ENCODE assay signal across 15 mouse cellular contexts in the genomic region with DNA sequence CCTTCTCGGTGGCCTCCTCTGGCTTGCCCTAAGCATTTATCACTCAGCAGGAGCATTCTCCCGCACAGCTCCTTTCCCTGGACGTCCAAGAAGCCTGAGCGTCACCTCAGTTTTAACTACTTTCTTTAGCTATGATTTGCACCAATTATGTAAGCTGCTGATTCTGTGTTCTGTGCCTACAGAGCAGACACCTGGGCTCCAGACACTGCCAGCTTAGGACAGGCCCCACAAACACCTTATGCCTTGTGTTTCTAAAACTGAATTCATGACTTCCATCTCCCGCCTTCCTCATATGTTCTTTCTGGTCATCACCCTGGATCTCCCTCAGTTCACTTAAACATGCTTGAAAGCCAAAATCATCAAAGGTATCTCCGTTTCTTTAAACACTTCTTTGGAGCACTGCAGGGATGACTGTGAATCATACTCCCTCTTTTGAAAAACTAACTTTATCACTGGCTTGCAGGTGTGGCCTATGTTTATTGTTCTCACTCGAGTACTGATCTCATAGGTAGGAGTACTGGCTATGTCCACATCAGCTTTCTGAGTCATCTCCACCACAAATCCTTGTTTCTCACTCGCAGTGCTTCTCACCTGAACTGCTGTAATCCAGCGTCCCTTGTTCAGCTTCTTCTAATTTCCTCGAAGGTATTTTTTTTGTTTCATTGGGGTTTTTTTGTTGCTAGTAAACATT. TPM values are rescaled to one million over a fixed set of nuclear protein-coding genes. Genes with fewer than 3 reads are reported as not detected.
DNase-seq lines count a peak whose midpoint lies in the region; ATAC-seq and TF ChIP-seq lines count a peak whose summit lies in the region.
"Had no signal": no experiment of that assay in that cellular context is flagged by ENCODE, and none has a peak within 500 bp of the region (broad histone marks: within the 10 kb centered on the region; RNA-seq: fewer than 3 reads in every experiment).

No protein-coding gene starts in this region.

- H3K9ac ChIP-seq in heart, adult 2 months (ENCODE audit: low read depth, low read length), result no peak overlapping the region
- no peak overlapping the region for H3K9ac ChIP-seq in midbrain, embryonic 11.5 days (ENCODE audit: low read length)
- no peak overlapping the region for H3K9ac ChIP-seq in midbrain, embryonic 14.5 days (replicated peaks; ENCODE audit: low read length)
- H3K9ac ChIP-seq in intestine, embryonic 15.5 days, result no peak overlapping the region
- no peak overlapping the region for H3K9ac ChIP-seq in stomach, postnatal 0 days (ENCODE audit: low read length)
- no peak overlapping the region for H3K9ac ChIP-seq in forebrain, embryonic 11.5 days (ENCODE audit: low read length)
- H3K9ac ChIP-seq: hindbrain, embryonic 13.5 days; liver, postnatal 0 days had no signal

- H3K27ac ChIP-seq in heart, adult 2 months, result no peak overlapping the region
- H3K27ac ChIP-seq in midbrain, embryonic 11.5 days (ENCODE audit: low read depth, low read length), result no peak overlapping the region
- no peak overlapping the region for H3K27ac ChIP-seq in midbrain, embryonic 14.5 days (replicated peaks; ENCODE audit: low read depth, low read length)
- 0 out of 2 replicates have a peak overlapping the region, but pooled peaks have one; percentile 27 for H3K27ac ChIP-seq in intestine, embryonic 15.5 days
- peak overlapping the region; percentile 85 for H3K27ac ChIP-seq in stomach, postnatal 0 days (replicated peaks)
- no peak overlapping the region for H3K27ac ChIP-seq in forebrain, embryonic 11.5 days (ENCODE audit: low read depth, low read length)
- H3K27ac ChIP-seq: hindbrain, embryonic 13.5 days; kidney, postnatal 0 days had no signal

- TF ChIP-seq EP300 in heart, adult 2 months (IDR thresholded peaks at IDR 0.05; ENCODE audit: insufficient read depth, low read depth, low read length), result no peak
- no peak for TF ChIP-seq EP300 in stomach, postnatal 0 days (optimal IDR thresholded peaks at IDR 0.05)

- no peak overlapping the region for H3K4me2 ChIP-seq in midbrain, embryonic 11.5 days
- H3K4me2 ChIP-seq in midbrain, embryonic 14.5 days (ENCODE audit: low read length), result no peak overlapping the region
- H3K4me2 ChIP-seq in intestine, embryonic 15.5 days (replicated peaks), result no peak overlapping the region
- H3K4me2 ChIP-seq in stomach, postnatal 0 days (replicated peaks; ENCODE audit: low read depth), result no peak overlapping the region
- no peak overlapping the region for H3K4me2 ChIP-seq in forebrain, embryonic 11.5 days (ENCODE audit: low read depth, low read length, severe bottlenecking)
- H3K4me2 ChIP-seq: hindbrain, embryonic 13.5 days had no signal

- no peak for ATAC-seq in midbrain, embryonic 11.5 days (ENCODE audit: low FRiP score)
- no peak for ATAC-seq in midbrain, embryonic 14.5 days (ENCODE audit: low FRiP score, low TSS enrichment)
- ATAC-seq in intestine, embryonic 15.5 days, result peak; percentile 81
- ATAC-seq in stomach, postnatal 0 days (ENCODE audit: low FRiP score, low TSS enrichment), result peak; percentile 88
- no peak for ATAC-seq in forebrain, embryonic 11.5 days (replicated peaks; ENCODE audit: low FRiP score)
- ATAC-seq: liver, postnatal 0 days had no signal

- no peak overlapping the region for H3K4me3 ChIP-seq in heart, adult 2 months
- no peak overlapping the region for H3K4me3 ChIP-seq in midbrain, embryonic 11.5 days (ENCODE audit: low read depth, low read length)
- H3K4me3 ChIP-seq in midbrain, embryonic 14.5 days (replicated peaks; ENCODE audit: low read depth, low read length), result no peak overlapping the region
- no peak overlapping the region for H3K4me3 ChIP-seq in intestine, embryonic 15.5 days (replicated peaks)
- no peak overlapping the region for H3K4me3 ChIP-seq in stomach, postnatal 0 days (ENCODE audit: low read depth, low read length)
- H3K4me3 ChIP-seq in forebrain, embryonic 11.5 days (ENCODE audit: low read depth, low read length), result no peak overlapping the region
- H3K4me3 ChIP-seq: hindbrain, embryonic 13.5 days had no signal

- no peaks in the 10 kb centered on the region for H3K79me2 ChIP-seq in heart, adult 2 months (replicated peaks; ENCODE audit: control insufficient read depth, insufficient read depth, low read length)

- 70% methylated on average over 10 of the region's 10 CpGs for WGBS in heart, adult 2 months
- WGBS in midbrain, embryonic 11.5 days, result 83% methylated on average over 10 of the region's 10 CpGs
- WGBS in midbrain, embryonic 14.5 days, result 86% methylated on average over 10 of the region's 10 CpGs
- 62% methylated on average over 10 of the region's 10 CpGs for WGBS in intestine, embryonic 15.5 days
- WGBS in stomach, postnatal 0 days, result 44% methylated on average over 10 of the region's 10 CpGs
- 85% methylated on average over 10 of the region's 10 CpGs for WGBS in forebrain, embryonic 11.5 days

- DNase-seq in heart, adult 11 months, result peak; percentile 43
- DNase-seq in heart, adult 2 months, result no peak
- DNase-seq in midbrain, embryonic 11.5 days (ENCODE audit: low spot score, missing footprints), result peak; percentile 69
- no peak for DNase-seq in midbrain, embryonic 14.5 days
- DNase-seq in stomach, postnatal 0 days (ENCODE audit: low spot score), result peak; percentile 43
- DNase-seq in forebrain, embryonic 11.5 days (ENCODE audit: low spot score), result no peak
- DNase-seq: gastrocnemius, postnatal 10 days; heart, postnatal 10 days; kidney, adult 11 months; liver; liver, postnatal 0 days; thymus, postnatal 25 days had no signal

- no peaks in the 10 kb centered on the region for H3K27me3 ChIP-seq in heart, adult 2 months (ENCODE audit: control insufficient read depth, insufficient read depth, low read length)
- H3K27me3 ChIP-seq in midbrain, embryonic 11.5 days (ENCODE audit: control insufficient read depth, insufficient read depth, low read length), result no peaks in the 10 kb centered on the region
- H3K27me3 ChIP-seq in midbrain, embryonic 14.5 days (ENCODE audit: control insufficient read depth, insufficient read depth, low read length), result no peaks in the 10 kb centered on the region
- H3K27me3 ChIP-seq in intestine, embryonic 15.5 days (replicated peaks), result no peaks in the 10 kb centered on the region
- H3K27me3 ChIP-seq in stomach, postnatal 0 days (ENCODE audit: control insufficient read depth, insufficient read depth, low read length), result no peaks in the 10 kb centered on the region
- H3K27me3 ChIP-seq in forebrain, embryonic 11.5 days (ENCODE audit: control insufficient read depth, insufficient read depth, low read length), result no peaks in the 10 kb centered on the region

- intact Hi-C loops in heart, adult 2 months (cut with DNase I), result no loop called here

- H3K4me1 ChIP-seq in heart, adult 2 months (ENCODE audit: control insufficient read depth, insufficient read depth, low read length), result no peaks in the 10 kb centered on the region
- H3K4me1 ChIP-seq in midbrain, embryonic 11.5 days (ENCODE audit: control insufficient read depth, insufficient read depth, low read length), result peaks cover 5% of the 10 kb centered on the region; the same call in 1 of the 2 replicates
- peaks cover 2% of the 10 kb centered on the region; the same call in 1 of the 2 replicates for H3K4me1 ChIP-seq in midbrain, embryonic 14.5 days (ENCODE audit: control insufficient read depth, insufficient read depth, low read length)
- H3K4me1 ChIP-seq in intestine, embryonic 15.5 days (replicated peaks), result peaks cover 7% of the 10 kb centered on the region
- H3K4me1 ChIP-seq in stomach, postnatal 0 days (replicated peaks; ENCODE audit: control insufficient read depth, insufficient read depth), result no peaks in the 10 kb centered on the region
- peaks cover 7% of the 10 kb centered on the region; the same call in 1 of the 2 replicates for H3K4me1 ChIP-seq in forebrain, embryonic 11.5 days (replicated peaks; ENCODE audit: control insufficient read depth, insufficient read depth, low read length)

- TF ChIP-seq CTCF in heart, adult 2 months (IDR thresholded peaks at IDR 0.05), result no peak
- no peak for TF ChIP-seq CTCF in stomach, postnatal 0 days (IDR thresholded peaks at IDR 0.05; ENCODE audit: low read depth)

- no peak for TF ChIP-seq POLR2A in heart, adult 2 months (IDR thresholded peaks at IDR 0.05; ENCODE audit: insufficient read depth, low read depth, low read length)

- no peaks in the 10 kb centered on the region for H3K36me3 ChIP-seq in heart, adult 2 months (ENCODE audit: control insufficient read depth, insufficient read depth, low read length)
- H3K36me3 ChIP-seq in midbrain, embryonic 11.5 days (ENCODE audit: control insufficient read depth, insufficient read depth, low read length), result no peaks in the 10 kb centered on the region
- H3K36me3 ChIP-seq in midbrain, embryonic 14.5 days (ENCODE audit: control insufficient read depth, insufficient read depth, low read length), result no peaks in the 10 kb centered on the region
- no peaks in the 10 kb centered on the region for H3K36me3 ChIP-seq in intestine, embryonic 15.5 days
- no peaks in the 10 kb centered on the region for H3K36me3 ChIP-seq in stomach, postnatal 0 days (ENCODE audit: control insufficient read depth, insufficient read depth, low read length)
- no peaks in the 10 kb centered on the region for H3K36me3 ChIP-seq in forebrain, embryonic 11.5 days (ENCODE audit: control insufficient read depth, insufficient read depth, low read length)
- H3K36me3 ChIP-seq: hindbrain, embryonic 13.5 days had no signal

- H3K9me3 ChIP-seq in midbrain, embryonic 11.5 days (ENCODE audit: control insufficient read depth, low read length), result no peaks in the 10 kb centered on the region
- H3K9me3 ChIP-seq in midbrain, embryonic 14.5 days (ENCODE audit: control insufficient read depth, low read length), result no peaks in the 10 kb centered on the region
- no peaks in the 10 kb centered on the region for H3K9me3 ChIP-seq in intestine, embryonic 15.5 days
- H3K9me3 ChIP-seq in stomach, postnatal 0 days (ENCODE audit: control insufficient read depth, low read length), result no peaks in the 10 kb centered on the region
- H3K9me3 ChIP-seq in forebrain, embryonic 11.5 days (ENCODE audit: control insufficient read depth, low read length), result no peaks in the 10 kb centered on the region
- H3K9me3 ChIP-seq: hindbrain, embryonic 13.5 days had no signal

RNA-seq across cellular contexts. Expression of gene Thumpd3, which starts 14.9 kb away (rescaled TPM):
- total RNA-seq in heart, adult 2 months (2021), result 10 to 100 TPM; 17.5 to 19.9 TPM
- polyA plus RNA-seq in heart, adult 2 months (2012; rRNA removed), result 5.0 and 13.1 TPM in 2 replicates
- polyA plus RNA-seq in midbrain, embryonic 11.5 days (2014; fragmentation: Nextera tagmentation; extraction: Ambion mirVana), result 57.1 and 59.5 TPM in 2 replicates
- polyA plus RNA-seq in midbrain, embryonic 14.5 days (2014; fragmentation: Nextera tagmentation; extraction: Ambion mirVana), result 48.3 and 50.0 TPM in 2 replicates
- polyA plus RNA-seq in intestine, embryonic 15.5 days (2015; fragmentation: Nextera tagmentation; extraction: Ambion mirVana), result 58.1 and 62.9 TPM in 2 replicates
- 33.6 and 34.0 TPM in 2 replicates for polyA plus RNA-seq in stomach, postnatal 0 days (2015; fragmentation: Nextera tagmentation; extraction: Ambion mirVana)
- polyA plus RNA-seq in forebrain, embryonic 11.5 days (2014; fragmentation: Nextera tagmentation; extraction: Ambion mirVana), result 54.8 and 58.6 TPM in 2 replicates

RNA-seq across cellular contexts. Expression of gene Setd5, which starts 46.0 kb away (rescaled TPM):
- 10 to 100 TPM; 31.1 to 33.5 TPM for total RNA-seq in heart, adult 2 months (2021)
- 14.6 and 21.3 TPM in 2 replicates for polyA plus RNA-seq in heart, adult 2 months (2012; rRNA removed)
- 75.0 and 75.5 TPM in 2 replicates for polyA plus RNA-seq in midbrain, embryonic 11.5 days (2014; fragmentation: Nextera tagmentation; extraction: Ambion mirVana)
- polyA plus RNA-seq in midbrain, embryonic 14.5 days (2014; fragmentation: Nextera tagmentation; extraction: Ambion mirVana), result 57.0 and 57.9 TPM in 2 replicates
- 67.2 and 70.0 TPM in 2 replicates for polyA plus RNA-seq in intestine, embryonic 15.5 days (2015; fragmentation: Nextera tagmentation; extraction: Ambion mirVana)
- 34.6 and 35.9 TPM in 2 replicates for polyA plus RNA-seq in stomach, postnatal 0 days (2015; fragmentation: Nextera tagmentation; extraction: Ambion mirVana)
- 88.6 and 92.3 TPM in 2 replicates for polyA plus RNA-seq in forebrain, embryonic 11.5 days (2014; fragmentation: Nextera tagmentation; extraction: Ambion mirVana)

Comparison
In these comparisons a context has a peak if more than half of its experiments do, and no peak if none do; other contexts are left out.
1. DNase-seq: peak in heart, adult 11 months (single experiment), midbrain, embryonic 11.5 days (single experiment) and stomach, postnatal 0 days (single experiment); none in heart, adult 2 months (0 of 2), midbrain, embryonic 14.5 days (single experiment) and forebrain, embryonic 11.5 days (single experiment).
2. H3K27ac ChIP-seq: peak in intestine, embryonic 15.5 days (single experiment) and stomach, postnatal 0 days (single experiment); none in heart, adult 2 months (single experiment), midbrain, embryonic 11.5 days (single experiment), midbrain, embryonic 14.5 days (single experiment) and forebrain, embryonic 11.5 days (single experiment).
3. ATAC-seq: peak in intestine, embryonic 15.5 days (single experiment) and stomach, postnatal 0 days (single experiment); none in midbrain, embryonic 11.5 days (single experiment), midbrain, embryonic 14.5 days (single experiment) and forebrain, embryonic 11.5 days (single experiment).